Mouse (Mus musculus) myocyte (in vitro differentiated cells): ENCODE data around the gene Trnt1. TPM values are rescaled to one million over a fixed set of nuclear protein-coding genes. Genes with fewer than 3 reads are reported as not detected.

Experiments
- H3K27me3 ChIP-seq: one replicate; pipeline ENCODE4 v1.6.1; 2011; ENCODE audit not compliant: control insufficient read depth, insufficient read depth, insufficient read length
- H3K36me3 ChIP-seq: one replicate; pipeline ENCODE4 v1.6.1; 2011; ENCODE audit not compliant: control insufficient read depth, insufficient read depth
- H3K4me2 ChIP-seq: one replicate; pipeline ENCODE4 v1.6.1; 2011; ENCODE audit warnings: low read depth, control low read depth
- H3K4me3 ChIP-seq: one replicate; pipeline ENCODE4 v1.5.1; 2011; ENCODE audit warnings: mild to moderate bottlenecking, control low read depth, moderate library complexity
- H3K79me2 ChIP-seq: one replicate; pipeline ENCODE4 v1.6.1; 2011; ENCODE audit not compliant: control insufficient read depth, insufficient read depth
- H3ac ChIP-seq: one replicate; pipeline ENCODE4 v1.6.1; 2011; ENCODE audit not compliant: control insufficient read depth, insufficient read length
- CEBPB ChIP-seq: IDR thresholded peaks from 2 replicates; pipeline ENCODE4 v1.6.1; 2011; ENCODE audit warnings: mild to moderate bottlenecking, moderate library complexity; ENCODE audit not compliant: poor library complexity, insufficient read depth, severe bottlenecking
- E2F4 ChIP-seq: IDR thresholded peaks from one replicate; pipeline ENCODE4 v1.6.1; 2011; ENCODE audit warnings: mild to moderate bottlenecking, control low read depth, moderate library complexity; ENCODE audit not compliant: insufficient read depth
- MAX ChIP-seq: IDR thresholded peaks from one replicate; pipeline ENCODE4 v1.6.1; 2011; ENCODE audit warnings: low read depth, mild to moderate bottlenecking, control low read depth
- MYOD1 ChIP-seq, 3 experiments: IDR thresholded peaks; one replicate each; pipeline ENCODE4 v1.6.1; 2011; ENCODE audit warnings: control low read depth in 2 of 3, low read depth in 2 of 3, mild to moderate bottlenecking in 2 of 3, moderate library complexity in 1 of 3; ENCODE audit not compliant: insufficient read length in 2 of 3, control insufficient read depth in 1 of 3
- MYOG ChIP-seq, 3 experiments: IDR thresholded peaks; one replicate each; pipeline ENCODE4 v1.6.1; 2011; ENCODE audit warnings: control low read depth in 2 of 3, low read depth in 2 of 3, mild to moderate bottlenecking in 2 of 3; ENCODE audit not compliant: insufficient read length in 2 of 3, control insufficient read depth in 1 of 3, insufficient read depth in 1 of 3
- POLR2A ChIP-seq: IDR thresholded peaks from one replicate; pipeline ENCODE4 v1.6.1; 2011; ENCODE audit warnings: low read depth, mild to moderate bottlenecking, control low read depth, moderate library complexity; ENCODE audit not compliant: insufficient read length
- POLR2AphosphoS2 ChIP-seq: IDR thresholded peaks from one replicate; pipeline ENCODE4 v1.6.1; 2011; ENCODE audit warnings: low read depth, control low read depth; ENCODE audit not compliant: insufficient read length
- REST ChIP-seq: IDR thresholded peaks from one replicate; pipeline ENCODE4 v1.6.1; 2011; ENCODE audit warnings: mild to moderate bottlenecking, control low read depth, moderate library complexity; ENCODE audit not compliant: insufficient read depth, insufficient read length
- SRF ChIP-seq: IDR thresholded peaks from one replicate; pipeline ENCODE4 v1.6.1; 2011; ENCODE audit warnings: low read depth; ENCODE audit not compliant: control insufficient read depth, insufficient read length
- TCF12 ChIP-seq: IDR thresholded peaks from one replicate; pipeline ENCODE4 v1.6.1; 2011; ENCODE audit warnings: mild to moderate bottlenecking, control low read depth; ENCODE audit not compliant: poor library complexity, insufficient read depth, severe bottlenecking
- TCF3 ChIP-seq: IDR thresholded peaks from one replicate; pipeline ENCODE4 v1.6.1; 2011; ENCODE audit warnings: low read depth, control low read depth; ENCODE audit not compliant: insufficient read length
- USF1 ChIP-seq: IDR thresholded peaks from one replicate; pipeline ENCODE4 v1.6.1; 2011; ENCODE audit warnings: low read depth, mild to moderate bottlenecking, control low read depth, moderate library complexity
- polyA plus RNA-seq: library from polyadenylated mRNA; unstranded; fragments of >200 nt; fragmentation: generic; extraction: Trizol; gene quantifications from one replicate; pipeline ENCODE4 v1.2.1, GENCODE M21; 2012; ENCODE audit warnings: missing spikeins

Trnt1 gene
- polyA plus RNA-seq, 1 experiment: 14.0 TPM

GRCm38 (mm10) chr6:106750291-106750690 lies 18.6 kb upstream of the Trnt1 start:
- Histone ChIP-seq H3K4me3 (no peak overlapping the region), H3ac (no peak overlapping the region), H3K4me2 (no peak overlapping the region), H3K79me2 (no peaks in the 10 kb centered on the region), H3K36me3 (no peaks in the 10 kb centered on the region), H3K27me3 (no peaks in the 10 kb centered on the region)
- TF ChIP-seq REST: no peak
- no peak for TF ChIP-seq E2F4
- no peak for TF ChIP-seq USF1
- no peak for TF ChIP-seq POLR2AphosphoS2
- TF ChIP-seq CEBPB: no peak
- no peak for TF ChIP-seq POLR2A
- TF ChIP-seq TCF12: no peak
- TF ChIP-seq MAX: no peak
- no peak for TF ChIP-seq MYOD1 (IDR thresholded peaks at IDR 0.05; ENCODE audit: control insufficient read depth in 1 of 3, insufficient read length in 2 of 3, low read depth in 2 of 3)
- no peak for TF ChIP-seq SRF
- no peak for TF ChIP-seq TCF3
- no peak for TF ChIP-seq MYOG (IDR thresholded peaks at IDR 0.05; ENCODE audit: control insufficient read depth in 1 of 3, insufficient read depth in 1 of 3, insufficient read length in 2 of 3, low read depth in 2 of 3)

- H3K4me3 ChIP-seq: no peak overlapping the region
- no peaks in the 10 kb centered on the region for H3K36me3 ChIP-seq
- no peak for TF ChIP-seq REST
- no peak for TF ChIP-seq MYOG (IDR thresholded peaks at IDR 0.05; ENCODE audit: control insufficient read depth in 1 of 3, insufficient read depth in 1 of 3, insufficient read length in 2 of 3, low read depth in 2 of 3)
- no peak for TF ChIP-seq POLR2AphosphoS2
- no peak for TF ChIP-seq E2F4
- no peak for TF ChIP-seq TCF3
- TF ChIP-seq MYOD1 (IDR thresholded peaks at IDR 0.05; ENCODE audit: control insufficient read depth in 1 of 3, insufficient read length in 2 of 3, low read depth in 2 of 3): no peak
- TF ChIP-seq MAX: no peak
- no peak for TF ChIP-seq USF1
- no peak for TF ChIP-seq TCF12
- TF ChIP-seq SRF: no peak
- TF ChIP-seq CEBPB: no peak
- no peak for TF ChIP-seq POLR2A
- H3K4me2 ChIP-seq: no peak overlapping the region
- no peak overlapping the region for H3ac ChIP-seq
- H3K27me3 ChIP-seq: no peaks in the 10 kb centered on the region
- H3K79me2 ChIP-seq: no peaks in the 10 kb centered on the region
Measured at GRCm38 (mm10) chr6:106758299-106758698, 10.6 kb upstream of the Trnt1 start.

- H3ac ChIP-seq: no peak overlapping the region
- H3K79me2 ChIP-seq: no peaks in the 10 kb centered on the region
- no peak overlapping the region for H3K4me2 ChIP-seq
- no peak overlapping the region for H3K4me3 ChIP-seq
- H3K36me3 ChIP-seq: no peaks in the 10 kb centered on the region
- no peaks in the 10 kb centered on the region for H3K27me3 ChIP-seq
- no peak for TF ChIP-seq USF1
- TF ChIP-seq SRF: no peak
- no peak for TF ChIP-seq E2F4
- no peak for TF ChIP-seq CEBPB
- TF ChIP-seq MAX: no peak
Measured at GRCm38 (mm10) chr6:106760473-106761218, 8.3 kb upstream of the Trnt1 start.

- no peaks in the 10 kb centered on the region for H3K36me3 ChIP-seq
- H3K27me3 ChIP-seq: no peaks in the 10 kb centered on the region
- no peak overlapping the region for H3K4me2 ChIP-seq
- TF ChIP-seq E2F4 (no peak), CEBPB (no peak), POLR2AphosphoS2 (no peak), POLR2A (no peak), MYOD1 (IDR thresholded peaks at IDR 0.05; ENCODE audit: control insufficient read depth in 1 of 3, insufficient read length in 2 of 3, low read depth in 2 of 3) (no peak), TCF12 (no peak), SRF (no peak), TCF3 (no peak), MYOG (IDR thresholded peaks at IDR 0.05; ENCODE audit: control insufficient read depth in 1 of 3, insufficient read depth in 1 of 3, insufficient read length in 2 of 3, low read depth in 2 of 3) (no peak), REST (no peak), USF1 (no peak), MAX (no peak)
- no peak overlapping the region for H3ac ChIP-seq
- H3K4me3 ChIP-seq: no peak overlapping the region
- H3K79me2 ChIP-seq: no peaks in the 10 kb centered on the region
Measured at GRCm38 (mm10) chr6:106761486-106761885, 7.4 kb upstream of the Trnt1 start.
